In the genomic region with DNA sequence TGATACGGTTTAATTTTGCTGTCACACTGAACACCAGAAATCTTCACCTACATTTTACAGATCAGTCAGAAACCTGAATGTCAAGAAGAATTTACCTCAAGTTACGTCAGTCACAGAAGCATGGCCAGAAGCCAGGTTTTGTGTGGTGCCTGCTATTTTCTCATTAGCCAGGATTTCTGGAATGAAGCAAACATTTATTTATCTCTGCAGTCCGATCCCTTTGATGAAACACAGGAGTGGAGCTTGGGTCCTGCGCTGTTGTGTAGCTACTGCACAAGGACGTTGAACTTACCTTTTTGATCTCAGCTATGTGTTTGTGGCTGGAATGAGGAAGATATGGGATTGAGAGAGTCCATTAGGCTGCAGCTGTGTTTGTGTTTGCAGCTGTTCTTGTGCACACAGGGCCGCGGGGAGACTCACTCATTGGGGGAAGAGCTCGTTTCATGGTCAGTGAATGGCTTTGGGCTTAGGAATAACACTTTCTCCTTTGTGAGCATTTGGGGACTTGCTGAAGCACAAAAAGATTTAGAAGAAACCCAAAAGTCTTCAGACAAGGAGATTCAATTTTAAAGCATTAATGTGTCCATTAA, we compare ENCODE assay signal across 16 mouse cellular contexts.
DNase-seq lines count a peak whose midpoint lies in the region; ATAC-seq lines count a peak whose summit lies in the region.
"Had no signal": no experiment of that assay in that cellular context is flagged by ENCODE, and none has a peak within 500 bp of the region (broad histone marks: within the 10 kb centered on the region; RNA-seq: fewer than 3 reads in every experiment).

No protein-coding gene starts in this region.

- intact Hi-C loops in gastrocnemius, postnatal 36 days (cut with DNase I) = no loop called here

- 69% methylated on average over 8 of the region's 8 CpGs for WGBS in hindbrain, embryonic 14.5 days
- WGBS in hindbrain, embryonic 13.5 days = 63% methylated on average over 8 of the region's 8 CpGs
- 56% methylated on average over 8 of the region's 8 CpGs for WGBS in embryonic facial prominence, embryonic 10.5 days

- no peak overlapping the region for H3K4me3 ChIP-seq in hindbrain, embryonic 14.5 days (replicated peaks; ENCODE audit: low read length)
- no peak overlapping the region for H3K4me3 ChIP-seq in hindbrain, embryonic 13.5 days
- no peak overlapping the region for H3K4me3 ChIP-seq in embryonic facial prominence, embryonic 10.5 days
- H3K4me3 ChIP-seq: heart, embryonic 10.5 days; hindbrain, embryonic 12.5 days; layer of hippocampus, adult 2 months; limb, embryonic 10.5 days had no signal

- no peak overlapping the region for H3K27ac ChIP-seq in hindbrain, embryonic 14.5 days
- H3K27ac ChIP-seq in hindbrain, embryonic 13.5 days = no peak overlapping the region
- H3K27ac ChIP-seq in embryonic facial prominence, embryonic 10.5 days (replicated peaks) = no peak overlapping the region
- H3K27ac ChIP-seq: heart, embryonic 10.5 days; hindbrain, embryonic 12.5 days; layer of hippocampus, adult 2 months; limb, embryonic 10.5 days; liver, embryonic 14.5 days; macrophage had no signal

- DNase-seq in hindbrain, embryonic 14.5 days (ENCODE audit: low spot score) = peak; percentile 44
- DNase-seq in MN1 (ENCODE audit: low spot score) = peak; percentile 7
- peak; percentile 15 for DNase-seq in embryonic facial prominence, embryonic 10.5 days (ENCODE audit: low spot score)
- peak; percentile 29 to 47 for DNase-seq in kidney, postnatal 36 days
- DNase-seq in gastrocnemius, postnatal 36 days = no peak
- DNase-seq: cerebellum, postnatal 25 days; spleen, adult 18-20 months had no signal

- no peak overlapping the region for H3K4me2 ChIP-seq in hindbrain, embryonic 14.5 days (replicated peaks)
- no peak overlapping the region for H3K4me2 ChIP-seq in hindbrain, embryonic 13.5 days
- H3K4me2 ChIP-seq: hindbrain, embryonic 12.5 days had no signal

- H3K9ac ChIP-seq in hindbrain, embryonic 14.5 days = no peak overlapping the region
- H3K9ac ChIP-seq in hindbrain, embryonic 13.5 days = no peak overlapping the region
- H3K9ac ChIP-seq: hindbrain, embryonic 12.5 days; liver, embryonic 14.5 days had no signal

- ATAC-seq in hindbrain, embryonic 14.5 days (ENCODE audit: low FRiP score) = no peak
- ATAC-seq in hindbrain, embryonic 13.5 days (ENCODE audit: low FRiP score) = no peak
- ATAC-seq in erythroid progenitor cell, adult 5-6 weeks (replicated peaks; ENCODE audit: low FRiP score, poor library complexity, severe bottlenecking) = no peak
- ATAC-seq in frontal cortex, adult (ENCODE audit: low TSS enrichment) = no peak

- H3K36me3 ChIP-seq in hindbrain, embryonic 14.5 days (replicated peaks; ENCODE audit: control insufficient read depth, insufficient read depth) = no peaks in the 10 kb centered on the region
- H3K36me3 ChIP-seq in hindbrain, embryonic 13.5 days = no peaks in the 10 kb centered on the region
- no peaks in the 10 kb centered on the region for H3K36me3 ChIP-seq in embryonic facial prominence, embryonic 10.5 days (replicated peaks)
- H3K36me3 ChIP-seq: heart, embryonic 10.5 days; hindbrain, embryonic 12.5 days; limb, embryonic 10.5 days had no signal

- H3K4me1 ChIP-seq in hindbrain, embryonic 14.5 days (replicated peaks; ENCODE audit: control insufficient read depth, insufficient read depth, low read length) = 0 out of 2 replicates have a peak, but pooled peaks cover 4% of the 10 kb centered on the region
- H3K4me1 ChIP-seq in hindbrain, embryonic 13.5 days (replicated peaks) = no peaks in the 10 kb centered on the region
- peaks cover 11% of the 10 kb centered on the region; the same call in 1 of the 2 replicates for H3K4me1 ChIP-seq in embryonic facial prominence, embryonic 10.5 days
- H3K4me1 ChIP-seq: hindbrain, embryonic 12.5 days; limb, embryonic 10.5 days had no signal

- no peaks in the 10 kb centered on the region for H3K9me3 ChIP-seq in hindbrain, embryonic 14.5 days (ENCODE audit: control insufficient read depth, low read length)
- H3K9me3 ChIP-seq in hindbrain, embryonic 13.5 days = no peaks in the 10 kb centered on the region
- H3K9me3 ChIP-seq in embryonic facial prominence, embryonic 10.5 days = no peaks in the 10 kb centered on the region
- H3K9me3 ChIP-seq: heart, embryonic 10.5 days; hindbrain, embryonic 12.5 days; limb, embryonic 10.5 days had no signal

- H3K27me3 ChIP-seq in hindbrain, embryonic 14.5 days (ENCODE audit: control insufficient read depth, insufficient read depth, low read length) = no peaks in the 10 kb centered on the region
- H3K27me3 ChIP-seq in hindbrain, embryonic 13.5 days = 0 out of 2 replicates have a peak, but pooled peaks cover 5% of the 10 kb centered on the region
- no peaks in the 10 kb centered on the region for H3K27me3 ChIP-seq in embryonic facial prominence, embryonic 10.5 days (replicated peaks; ENCODE audit: low read depth, poor library complexity, severe bottlenecking)
- H3K27me3 ChIP-seq: hindbrain, embryonic 12.5 days had no signal

Comparison
In these comparisons a context has a peak if more than half of its experiments do, and no peak if none do; other contexts are left out.
1. DNase-seq: peak in hindbrain, embryonic 14.5 days (single experiment), MN1 (single experiment), embryonic facial prominence, embryonic 10.5 days (single experiment) and kidney, postnatal 36 days (2 of 2); none in gastrocnemius, postnatal 36 days (0 of 2).